Mouse (Mus musculus) naive thymus-derived CD4-positive, alpha-beta T cell, adult 2 months (primary cell): ENCODE results near the gene Hk3.

ENCODE experiments used
- DNase-seq: peaks from one replicate; pipeline ENCODE4 v3.0.0-alpha.2; 2011; ENCODE audit warnings: low read depth

Hk3 gene

DNA sequence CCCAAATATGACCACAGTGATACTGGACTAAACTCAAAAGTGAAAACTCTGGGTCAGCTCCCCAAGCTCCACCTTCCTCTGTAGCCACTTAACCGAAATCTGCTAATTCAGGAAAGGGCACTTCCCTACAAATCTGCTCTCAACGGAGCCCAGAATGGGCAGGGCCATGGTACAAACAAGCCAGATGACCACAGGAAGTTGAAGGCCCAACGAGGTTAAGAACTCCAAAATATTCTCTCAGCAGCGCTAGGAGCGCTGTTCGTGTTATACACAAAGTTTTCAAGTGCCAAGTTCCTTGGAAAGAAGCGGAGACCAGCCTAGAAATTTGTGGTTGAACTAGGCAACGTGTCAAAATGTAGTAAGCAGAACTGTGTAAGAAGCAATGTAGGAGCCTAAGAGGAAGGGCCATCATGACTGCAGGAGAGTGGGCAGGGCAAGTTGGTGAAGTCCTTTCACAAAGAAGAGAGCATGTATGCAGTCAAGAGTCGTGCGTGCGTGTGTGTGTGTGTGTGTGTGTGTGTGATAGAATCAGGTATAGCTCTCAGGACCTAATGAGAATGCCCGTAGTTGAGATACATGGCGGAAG is at the start of gene Hk3:
Gene Hk3 (minus strand): TSS at position 192 of the 586 bp plus-strand sequence.
- peak; percentile 9 for DNase-seq

- no peak for DNase-seq
These were observed 48.5 kb upstream of the Hk3 start for GRCm38 (mm10) chr13:55069719-55070118.

- DNase-seq = no peak
These were observed 42.1 kb upstream of the Hk3 start for GRCm38 (mm10) chr13:55063276-55063675.

DNA sequence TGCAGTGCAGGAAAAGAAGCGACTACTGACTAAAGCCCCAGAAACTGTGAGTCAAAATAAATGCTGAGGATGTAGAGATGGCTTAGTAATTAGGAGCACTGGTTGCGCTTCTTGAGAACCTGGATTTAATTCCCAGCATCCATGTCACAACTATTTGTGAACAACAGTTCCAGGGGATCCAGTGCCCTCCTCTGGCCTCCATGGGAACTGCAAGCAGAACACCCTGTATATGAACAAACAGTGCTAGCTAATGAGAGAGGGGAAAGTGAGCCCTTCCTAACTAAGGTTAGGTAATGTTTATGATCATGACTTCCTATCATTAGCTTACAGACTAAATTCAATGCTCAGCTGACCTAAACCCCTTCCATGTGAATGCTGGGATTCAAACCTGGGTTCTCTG is 36.9 kb upstream of the Hk3 start:
- DNase-seq = peak; percentile 49

- DNase-seq = no peak
These were observed 26.5 kb upstream of the Hk3 start for GRCm38 (mm10) chr13:55047706-55048105.

DNA sequence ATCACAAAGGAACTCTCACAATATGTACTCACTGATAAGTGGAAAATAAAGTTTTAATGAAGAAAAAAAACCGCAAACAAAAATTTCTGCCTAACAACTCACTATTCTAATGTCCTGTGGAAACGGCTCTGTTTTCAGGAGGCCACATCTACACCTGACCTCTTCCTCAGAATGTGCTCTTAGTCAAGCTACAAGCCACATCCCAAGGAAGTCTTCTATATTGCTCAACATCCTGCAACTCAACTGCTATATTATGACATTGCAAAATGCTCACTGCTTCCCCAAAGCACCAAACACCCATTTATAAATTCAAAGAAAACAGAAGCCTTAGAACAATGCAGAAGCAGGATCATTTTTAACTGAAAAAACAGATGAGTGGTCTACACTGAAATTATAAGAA is 18.8 kb upstream of the Hk3 start:
- no peak for DNase-seq

- DNase-seq = peak; percentile 6
These were observed 3.0 kb upstream of the Hk3 start for GRCm38 (mm10) chr13:55024215-55024614.

- peak; percentile 66 for DNase-seq
These were observed 1.5 kb upstream of the Hk3 start for GRCm38 (mm10) chr13:55022715-55023114.

DNA sequence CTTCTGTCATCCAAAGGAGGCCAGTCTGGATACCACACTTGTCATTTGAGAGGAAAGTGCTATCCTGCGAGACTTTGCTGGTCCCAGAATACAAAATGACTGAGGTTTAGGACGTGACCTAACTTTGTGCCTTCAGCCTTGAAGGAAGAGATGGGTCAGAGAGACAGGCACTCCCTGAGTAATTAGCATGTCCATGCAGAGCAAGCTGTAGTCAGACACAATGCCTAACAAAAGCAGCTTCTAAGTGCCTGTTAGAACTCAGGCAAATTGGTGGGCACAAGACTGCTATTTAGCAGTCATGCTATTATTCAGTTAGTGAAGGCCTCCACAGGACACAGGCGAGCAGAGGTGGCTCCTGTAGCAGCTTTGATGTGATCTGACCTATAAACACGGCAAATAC is 1.1 kb upstream of the Hk3 start:
- DNase-seq = no peak

DNA sequence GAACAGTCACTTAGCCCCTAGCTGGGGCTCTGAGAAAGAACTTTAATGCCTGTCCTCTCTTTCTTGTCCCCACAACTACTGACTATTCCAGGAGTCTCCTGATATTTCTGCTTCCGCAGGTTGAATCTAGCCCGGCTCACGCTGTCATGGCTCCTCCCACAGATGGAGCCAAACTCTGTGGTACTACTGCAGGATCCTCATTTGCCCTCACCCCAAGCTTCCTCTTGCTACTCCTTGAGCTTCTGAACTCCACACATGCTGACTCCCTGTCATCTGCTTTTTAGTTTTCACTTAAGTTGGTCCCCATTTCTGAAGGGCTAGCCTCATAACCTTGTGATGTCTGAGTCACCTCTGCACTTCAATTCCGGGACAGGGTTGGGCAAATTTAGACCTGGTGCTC is 1.1 kb downstream of the Hk3 start:
- DNase-seq = peak; percentile 15

DNA sequence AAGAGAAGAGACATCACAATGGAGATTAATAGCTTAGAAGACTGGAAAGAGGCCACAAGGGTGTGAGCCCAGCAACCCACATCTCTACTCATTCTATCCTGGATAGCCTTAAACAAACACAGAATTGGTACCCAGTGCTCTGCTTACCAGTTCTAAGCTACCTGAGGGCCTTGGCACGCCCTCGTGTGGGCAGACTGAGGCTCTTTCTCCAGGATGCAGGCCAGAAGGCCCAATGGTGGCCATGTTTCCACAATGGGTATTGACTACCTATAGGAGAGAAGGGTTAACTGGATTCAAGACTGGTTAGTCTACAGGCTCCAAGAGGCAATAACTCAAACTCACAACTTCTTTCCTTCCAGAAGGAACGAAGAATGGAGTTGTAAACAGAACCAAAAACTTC is 2.0 kb downstream of the Hk3 start:
- DNase-seq = no peak

GRCm38 (mm10) chr13:55018700-55019099 is 2.5 kb downstream of the Hk3 start:
- DNase-seq = no peak

GRCm38 (mm10) chr13:55017898-55018599 is 3.1 kb downstream of the Hk3 start:
- peak; percentile 83 for DNase-seq

GRCm38 (mm10) chr13:55017154-55017897 is 3.9 kb downstream of the Hk3 start:
- peak; percentile 37 for DNase-seq

DNA sequence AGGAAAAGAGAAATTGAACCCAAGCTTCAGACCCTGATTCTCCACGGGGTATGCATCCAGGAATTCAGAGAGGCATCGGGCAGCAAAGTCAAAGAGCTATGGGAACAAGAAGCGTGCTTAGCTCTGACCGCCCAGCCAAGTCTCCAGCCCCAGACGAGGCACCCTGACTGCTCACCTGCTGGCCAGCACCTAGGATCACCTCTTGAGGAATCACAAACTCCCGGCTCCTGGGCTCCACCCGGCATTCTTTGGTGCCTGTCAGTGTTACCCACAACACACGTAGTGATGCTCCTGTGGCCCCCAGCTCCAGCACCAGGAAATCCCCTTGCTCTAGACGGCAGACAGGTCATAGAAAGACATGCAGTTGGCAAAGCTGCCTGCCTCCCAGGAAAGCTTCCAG is 6.7 kb downstream of the Hk3 start:
- DNase-seq = no peak

- DNase-seq = peak; percentile 52
These were observed 7.4 kb downstream of the Hk3 start for GRCm38 (mm10) chr13:55013702-55014344.

DNA sequence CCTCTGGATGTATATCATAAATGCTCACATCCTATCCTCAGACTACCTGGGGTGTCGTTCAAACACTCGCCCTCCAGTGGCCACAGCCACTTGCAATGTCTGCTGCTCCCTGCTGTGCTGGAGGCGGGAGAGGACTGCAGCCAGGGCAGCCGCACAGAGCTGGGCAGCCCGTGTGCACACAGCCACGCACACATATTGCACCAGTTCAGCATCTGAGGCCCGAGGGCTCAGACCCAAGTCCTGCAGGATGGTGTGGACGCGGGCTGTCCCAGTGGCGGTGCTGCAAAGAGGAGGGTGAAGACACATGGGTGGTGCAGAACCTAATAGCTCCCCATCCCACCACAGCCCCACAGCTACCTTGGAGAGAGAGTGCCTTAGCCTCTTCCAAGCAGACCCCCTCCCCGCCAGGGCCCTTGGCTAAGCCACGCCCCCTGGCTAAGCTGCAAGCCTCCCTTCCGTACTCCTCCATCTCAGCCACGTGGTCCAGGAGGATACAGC is 9.2 kb downstream of the Hk3 start:
- peak; percentile 35 for DNase-seq

DNA sequence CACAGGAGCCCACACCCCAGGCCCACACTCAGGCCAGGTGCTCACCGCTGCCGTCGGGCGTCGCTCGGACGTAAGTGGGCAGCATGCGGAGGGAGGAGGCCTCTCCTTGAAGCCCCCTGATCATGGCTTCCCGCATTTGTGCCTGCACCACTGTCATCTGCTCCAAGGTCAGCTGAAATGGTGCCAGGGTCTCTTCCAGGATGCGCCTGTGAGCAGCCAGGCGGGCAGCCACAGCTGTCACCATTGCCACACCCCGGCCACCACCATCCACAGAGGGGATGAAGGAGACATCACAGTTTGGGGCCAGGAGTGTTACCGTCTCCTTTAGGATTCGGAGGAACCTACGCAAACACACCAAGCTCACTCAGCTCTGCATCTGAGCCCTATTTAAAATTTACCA is 10.1 kb downstream of the Hk3 start:
- no peak for DNase-seq

DNA sequence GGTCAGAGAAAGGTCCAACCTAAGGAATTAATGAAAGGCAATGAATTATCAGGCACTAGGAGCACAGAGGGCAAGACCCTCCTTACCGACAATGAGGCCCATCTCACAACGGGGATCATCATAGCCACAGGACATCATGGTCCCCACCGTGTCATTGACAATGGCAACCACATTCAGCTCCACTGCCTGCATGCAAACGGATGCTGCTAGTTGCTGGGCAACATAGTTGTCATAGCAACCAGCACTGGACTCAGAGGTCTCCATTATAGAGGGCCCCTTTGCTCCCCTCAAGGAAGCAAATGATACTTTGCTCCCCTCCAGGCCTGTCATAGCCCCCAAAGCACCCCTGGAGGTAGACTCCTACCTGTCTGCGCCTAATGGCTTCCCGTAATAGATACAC is 12.6 kb downstream of the Hk3 start:
- DNase-seq = no peak

DNA sequence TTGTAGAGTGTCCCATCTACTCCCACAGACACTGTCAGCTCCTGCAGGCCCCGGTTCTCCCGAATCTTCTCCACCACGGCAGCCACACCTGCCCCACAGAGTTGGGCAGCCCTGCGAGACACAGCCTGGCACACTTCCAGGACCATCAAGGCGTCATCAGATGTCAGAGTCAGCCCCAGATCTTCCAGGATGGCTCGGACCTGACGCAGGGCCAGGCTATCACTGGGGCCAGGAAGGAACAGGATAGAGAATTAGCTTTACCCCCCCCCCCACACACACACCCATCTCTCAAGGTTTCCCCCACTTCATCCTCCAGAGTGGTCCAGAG is 14.8 kb downstream of the Hk3 start:
- no peak for DNase-seq

GRCm38 (mm10) chr13:55005691-55006414 is 15.3 kb downstream of the Hk3 start:
- no peak for DNase-seq

DNA sequence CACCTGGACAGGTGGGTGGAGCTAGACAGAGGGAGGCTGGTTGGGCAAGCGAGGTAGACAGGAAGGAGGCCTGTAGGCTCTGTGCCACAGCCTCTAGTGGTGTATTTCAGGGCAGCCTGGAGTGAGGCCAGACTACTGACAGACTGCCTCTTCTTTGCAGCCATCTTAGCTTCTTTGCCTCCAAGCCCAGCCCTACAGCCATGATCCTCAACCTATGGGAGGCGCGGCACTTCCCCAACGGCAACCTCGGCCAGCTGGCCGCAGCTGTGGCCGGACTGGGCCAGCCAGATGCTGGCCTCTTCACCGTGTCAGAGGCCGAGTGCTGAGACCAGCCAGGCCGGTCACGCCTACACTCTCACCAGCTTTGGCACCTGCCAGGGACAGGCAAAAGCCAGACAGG is 16.5 kb downstream of the Hk3 start:
- DNase-seq = no peak
